In genomic region chr19:57198531-57198930, GRCm38 (mm10) we compare ENCODE assay signal across 10 mouse cellular contexts.
A peak's percentile ranks its signal among the peaks of the same experiment; 100 is the strongest.
DNase-seq lines count a peak whose midpoint lies in the region; ATAC-seq and TF ChIP-seq lines count a peak whose summit lies in the region.
"Had no signal": no experiment of that assay in that cellular context is flagged by ENCODE, and none has a peak within 500 bp of the region (broad histone marks: within the 10 kb centered on the region; RNA-seq: fewer than 3 reads in every experiment).

No protein-coding gene starts in this region.

- peaks cover 4% of the 10 kb centered on the region for H3K79me2 ChIP-seq in heart, adult 2 months (replicated peaks; ENCODE audit: control insufficient read depth, insufficient read depth, low read length)

- H3K27ac ChIP-seq in heart, adult 2 months, result peak overlapping the region; percentile 88
- H3K27ac ChIP-seq in hindbrain, embryonic 14.5 days, result peak overlapping the region; percentile 73

- peak overlapping the region; percentile 39 for H3K9ac ChIP-seq in heart, adult 2 months (ENCODE audit: low read depth, low read length)
- 0 out of 2 replicates have a peak overlapping the region, but pooled peaks have one; percentile 17 for H3K9ac ChIP-seq in hindbrain, embryonic 14.5 days

- ATAC-seq in hindbrain, embryonic 14.5 days (ENCODE audit: low FRiP score), result no peak

- H3K9me3 ChIP-seq in hindbrain, embryonic 14.5 days (ENCODE audit: control insufficient read depth, low read length), result no peaks in the 10 kb centered on the region

- peaks cover 11% of the 10 kb centered on the region for H3K36me3 ChIP-seq in heart, adult 2 months (ENCODE audit: control insufficient read depth, insufficient read depth, low read length)
- no peaks in the 10 kb centered on the region for H3K36me3 ChIP-seq in hindbrain, embryonic 14.5 days (replicated peaks; ENCODE audit: control insufficient read depth, insufficient read depth)
- H3K36me3 ChIP-seq: G1E had no signal

- no peak for TF ChIP-seq CTCF in heart, adult 2 months (IDR thresholded peaks at IDR 0.05)

- DNase-seq in heart, adult 2 months, result peak in 1 of 2 experiments; percentile 34
- no peak for DNase-seq in heart, postnatal 14 days
- peak; percentile 54 to 65 for DNase-seq in right cerebral cortex, adult 2 months (ENCODE audit: low spot score in 2 of 2)
- no peak for DNase-seq in right cerebral cortex, postnatal 25 days
- no peak for DNase-seq in hindbrain, embryonic 14.5 days (ENCODE audit: low spot score)
- DNase-seq in telencephalon, adult 2 months (ENCODE audit: low read depth, low spot score), result peak; percentile 69
- DNase-seq in lung, postnatal 10 days, result no peak
- DNase-seq in liver, result no peak
- DNase-seq: kidney, postnatal 36 days had no signal

- H3K4me3 ChIP-seq in heart, adult 2 months, result no peak overlapping the region
- no peak overlapping the region for H3K4me3 ChIP-seq in hindbrain, embryonic 14.5 days (replicated peaks; ENCODE audit: low read length)

- WGBS in heart, adult 2 months, result 47% methylated on average over 12 of the region's 12 CpGs
- WGBS in hindbrain, embryonic 14.5 days, result 39% methylated on average over 12 of the region's 12 CpGs

- H3K27me3 ChIP-seq in heart, adult 2 months (ENCODE audit: control insufficient read depth, insufficient read depth, low read length), result no peaks in the 10 kb centered on the region
- peaks cover 11% of the 10 kb centered on the region; the same call in 1 of the 2 replicates for H3K27me3 ChIP-seq in hindbrain, embryonic 14.5 days (ENCODE audit: control insufficient read depth, insufficient read depth, low read length)

- intact Hi-C loops in heart, adult 2 months (cut with DNase I), result loop anchor here (5.0 kb wide), 1 partner anchor 114 kb away; the partner anchor contains the start of gene Ablim1
- intact Hi-C loops in heart, postnatal 14 days (cut with DNase I), result loop anchor here (2.0 kb wide), 1 partner anchor 40 kb away; no protein-coding TSS in a partner anchor

- no peak for TF ChIP-seq EP300 in heart, adult 2 months (IDR thresholded peaks at IDR 0.05; ENCODE audit: insufficient read depth, low read depth, low read length)

- TF ChIP-seq POLR2A in heart, adult 2 months (IDR thresholded peaks at IDR 0.05; ENCODE audit: insufficient read depth, low read depth, low read length), result no peak

- peaks cover 38% of the 10 kb centered on the region for H3K4me1 ChIP-seq in heart, adult 2 months (ENCODE audit: control insufficient read depth, insufficient read depth, low read length)
- H3K4me1 ChIP-seq in hindbrain, embryonic 14.5 days (replicated peaks; ENCODE audit: control insufficient read depth, insufficient read depth, low read length), result peaks cover 43% of the 10 kb centered on the region

- peak overlapping the region; percentile 88 for H3K4me2 ChIP-seq in hindbrain, embryonic 14.5 days (replicated peaks)

Comparison
In these comparisons a context has a peak if more than half of its experiments do, and no peak if none do; other contexts are left out.
1. DNase-seq: peak in right cerebral cortex, adult 2 months (2 of 2) and telencephalon, adult 2 months (single experiment); none in heart, postnatal 14 days (0 of 2), right cerebral cortex, postnatal 25 days (single experiment), hindbrain, embryonic 14.5 days (single experiment), lung, postnatal 10 days (single experiment) and liver (single experiment).